8 mouse cellular contexts compared by ENCODE assay signal in the genomic region with DNA sequence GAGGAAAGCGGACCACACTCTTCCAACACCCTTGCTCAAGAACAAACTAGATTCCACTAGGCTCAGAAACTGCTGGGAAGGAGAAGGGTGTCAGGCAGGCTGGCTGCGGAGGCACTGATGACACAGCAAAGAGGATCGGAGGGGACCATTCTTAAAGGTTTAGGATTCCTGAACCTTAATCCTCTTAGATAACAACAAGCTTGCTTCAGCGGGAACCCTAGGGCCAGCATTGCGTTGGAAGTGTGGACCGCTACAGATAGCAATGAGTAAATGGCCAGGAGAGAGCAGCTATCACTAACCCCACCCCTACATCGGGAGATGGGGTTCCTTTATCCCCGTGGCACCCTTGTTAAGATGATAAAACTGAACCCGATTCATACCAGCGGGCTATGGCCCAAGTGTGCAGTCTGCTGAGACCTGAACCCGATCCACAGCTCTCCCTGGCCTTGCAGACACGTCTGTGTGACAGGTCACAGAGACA. TPM values are rescaled to one million over a fixed set of nuclear protein-coding genes. Genes with fewer than 3 reads are reported as not detected.
A peak's percentile ranks its signal among the peaks of the same experiment; 100 is the strongest.
DNase-seq lines count a peak whose midpoint lies in the region; ATAC-seq and TF ChIP-seq lines count a peak whose summit lies in the region.

No protein-coding gene starts in this region.

- 32% methylated on average over 12 of the region's 12 CpGs for WGBS in kidney, embryonic 15.5 days
- 15% methylated on average over 12 of the region's 12 CpGs for WGBS in embryonic facial prominence, embryonic 10.5 days
- 23% methylated on average over 12 of the region's 12 CpGs for WGBS in intestine, postnatal 0 days

- TF ChIP-seq CTCF in intestine, postnatal 0 days (IDR thresholded peaks at IDR 0.05; ENCODE audit: low read depth), result no peak

- ATAC-seq in kidney, embryonic 15.5 days (replicated peaks; ENCODE audit: low FRiP score), result peak; percentile 50
- ATAC-seq in intestine, postnatal 0 days, result 0 out of 2 replicates have a peak, but pooled peaks have one; percentile 19
- ATAC-seq in activated CD4-positive, CD25-positive, alpha-beta regulatory T cell, adult 4 months, result no peak

- no peaks in the 10 kb centered on the region for H3K79me2 ChIP-seq in myocyte (ENCODE audit: control insufficient read depth, insufficient read depth)

- H3K36me3 ChIP-seq in kidney, embryonic 15.5 days, result no peaks in the 10 kb centered on the region
- H3K36me3 ChIP-seq in embryonic facial prominence, embryonic 10.5 days (replicated peaks), result no peaks in the 10 kb centered on the region
- H3K36me3 ChIP-seq in intestine, postnatal 0 days (ENCODE audit: control insufficient read depth, insufficient read depth), result no peaks in the 10 kb centered on the region
- no peaks in the 10 kb centered on the region for H3K36me3 ChIP-seq in myocyte (ENCODE audit: control insufficient read depth, insufficient read depth)

- H3K27ac ChIP-seq in kidney, embryonic 15.5 days, result no peak overlapping the region
- peak overlapping the region; percentile 67 for H3K27ac ChIP-seq in embryonic facial prominence, embryonic 10.5 days (replicated peaks)
- no peak overlapping the region for H3K27ac ChIP-seq in intestine, postnatal 0 days (ENCODE audit: low read depth, low read length)

- DNase-seq in kidney, adult 8-10 months, result no peak
- DNase-seq in embryonic facial prominence, embryonic 10.5 days (ENCODE audit: low spot score), result no peak
- DNase-seq in left cerebral cortex, adult 18-20 months (ENCODE audit: low spot score in 2 of 2), result no peak
- DNase-seq in layer of hippocampus, postnatal 36 days, result no peak

- no peaks in the 10 kb centered on the region for H3K9me3 ChIP-seq in kidney, embryonic 15.5 days (replicated peaks)
- no peaks in the 10 kb centered on the region for H3K9me3 ChIP-seq in embryonic facial prominence, embryonic 10.5 days
- no peaks in the 10 kb centered on the region for H3K9me3 ChIP-seq in intestine, postnatal 0 days (ENCODE audit: control insufficient read depth)

- H3K9ac ChIP-seq in kidney, embryonic 15.5 days, result no peak overlapping the region
- peak overlapping the region; percentile 18 for H3K9ac ChIP-seq in intestine, postnatal 0 days (ENCODE audit: low read depth, low read length)

- no peak for TF ChIP-seq POLR2A in myocyte (IDR thresholded peaks at IDR 0.05; ENCODE audit: insufficient read length, low read depth)

- peaks cover 32% of the 10 kb centered on the region for H3K4me1 ChIP-seq in kidney, embryonic 15.5 days
- peaks cover 23% of the 10 kb centered on the region for H3K4me1 ChIP-seq in embryonic facial prominence, embryonic 10.5 days
- H3K4me1 ChIP-seq in intestine, postnatal 0 days (replicated peaks; ENCODE audit: control insufficient read depth, insufficient read depth, low read length), result no peaks in the 10 kb centered on the region

- H3ac ChIP-seq in myocyte (ENCODE audit: control insufficient read depth, insufficient read length), result no peak overlapping the region

- H3K27me3 ChIP-seq in kidney, embryonic 15.5 days, result no peaks in the 10 kb centered on the region
- H3K27me3 ChIP-seq in embryonic facial prominence, embryonic 10.5 days (replicated peaks; ENCODE audit: low read depth, poor library complexity, severe bottlenecking), result peaks cover 10% of the 10 kb centered on the region
- no peaks in the 10 kb centered on the region for H3K27me3 ChIP-seq in intestine, postnatal 0 days (replicated peaks; ENCODE audit: control insufficient read depth, insufficient read depth, low read length)
- H3K27me3 ChIP-seq in myocyte (ENCODE audit: control insufficient read depth, insufficient read depth, insufficient read length), result no peaks in the 10 kb centered on the region

- peak overlapping the region; percentile 61 for H3K4me2 ChIP-seq in kidney, embryonic 15.5 days
- H3K4me2 ChIP-seq in intestine, postnatal 0 days (replicated peaks; ENCODE audit: low read depth), result peak overlapping the region; percentile 73
- peak overlapping the region; percentile 81 for H3K4me2 ChIP-seq in myocyte (ENCODE audit: low read depth)

- peak overlapping the region; percentile 39 for H3K4me3 ChIP-seq in kidney, embryonic 15.5 days (replicated peaks)
- H3K4me3 ChIP-seq in embryonic facial prominence, embryonic 10.5 days, result peak overlapping the region; percentile 58
- H3K4me3 ChIP-seq in intestine, postnatal 0 days (ENCODE audit: low read depth, low read length), result peak overlapping the region; percentile 37
- H3K4me3 ChIP-seq in myocyte, result no peak overlapping the region

TF ChIP-seq in myocyte, 11 proteins besides CTCF, POLR2A, EP300 and RAD21:
- no peak for TF ChIP-seq MAX (IDR thresholded peaks at IDR 0.05; ENCODE audit: low read depth)
TF ChIP-seq in myocyte: peak in this region for 0.

RNA-seq across cellular contexts. Expression of a gene that starts 22.3 kb away (rescaled TPM):
- 0.04 and 0.05 TPM in 2 replicates for polyA plus RNA-seq in kidney, embryonic 15.5 days (2015; fragmentation: Nextera tagmentation; extraction: Ambion mirVana)
- not detected in 2 replicates for polyA plus RNA-seq in embryonic facial prominence, embryonic 10.5 days (2016; fragmentation: Nextera tagmentation; extraction: Ambion mirVana)
- 0.12 and 0.17 TPM in 2 replicates for polyA plus RNA-seq in intestine, postnatal 0 days (2015; fragmentation: Nextera tagmentation; extraction: Ambion mirVana)
- polyA plus RNA-seq in myocyte (2012; fragmentation: generic; extraction: Trizol), result 0.05 TPM
- not detected for polyA plus RNA-seq in activated CD4-positive, CD25-positive, alpha-beta regulatory T cell, adult 4 months (2017; shearing (Covaris generic))
- total RNA-seq in left cerebral cortex, adult 18-20 months (2021), result 1 to 10 TPM; 2.8 to 3.7 TPM
- under 1 TPM; 0.72 to 0.96 TPM for total RNA-seq in layer of hippocampus, postnatal 36 days (2021)

RNA-seq across cellular contexts. Expression of a gene that starts 33.0 kb away (rescaled TPM):
- polyA plus RNA-seq in kidney, embryonic 15.5 days (2015; fragmentation: Nextera tagmentation; extraction: Ambion mirVana), result 50.3 and 51.2 TPM in 2 replicates
- 24.0 and 27.4 TPM in 2 replicates for polyA plus RNA-seq in embryonic facial prominence, embryonic 10.5 days (2016; fragmentation: Nextera tagmentation; extraction: Ambion mirVana)
- 1,862 and 1,917 TPM in 2 replicates for polyA plus RNA-seq in intestine, postnatal 0 days (2015; fragmentation: Nextera tagmentation; extraction: Ambion mirVana)
- 16.0 TPM for polyA plus RNA-seq in myocyte (2012; fragmentation: generic; extraction: Trizol)
- 10 to 100 TPM; 65.4 to 98.0 TPM for polyA plus RNA-seq in activated CD4-positive, CD25-positive, alpha-beta regulatory T cell, adult 4 months (2017; shearing (Covaris generic))
- total RNA-seq in left cerebral cortex, adult 18-20 months (2021), result 10 to 100 TPM; 56.8 to 67.2 TPM
- total RNA-seq in layer of hippocampus, postnatal 36 days (2021), result 10 to 100 TPM; 32.2 to 34.9 TPM

RNA-seq across cellular contexts. Expression of a gene that starts 38.2 kb away (rescaled TPM):
- polyA plus RNA-seq in kidney, embryonic 15.5 days (2015; fragmentation: Nextera tagmentation; extraction: Ambion mirVana), result not detected in 2 replicates
- not detected in 2 replicates for polyA plus RNA-seq in embryonic facial prominence, embryonic 10.5 days (2016; fragmentation: Nextera tagmentation; extraction: Ambion mirVana)
- not detected in 2 replicates for polyA plus RNA-seq in intestine, postnatal 0 days (2015; fragmentation: Nextera tagmentation; extraction: Ambion mirVana)
- not detected for polyA plus RNA-seq in myocyte (2012; fragmentation: generic; extraction: Trizol)
- polyA plus RNA-seq in activated CD4-positive, CD25-positive, alpha-beta regulatory T cell, adult 4 months (2017; shearing (Covaris generic)), result not detected
- total RNA-seq in left cerebral cortex, adult 18-20 months (2021), result not detected
- total RNA-seq in layer of hippocampus, postnatal 36 days (2021), result not detected

Comparison
In these comparisons a context has a peak if more than half of its experiments do, and no peak if none do; other contexts are left out.
1. RNA of a gene that starts 33.0 kb away (polyA plus RNA-seq): 1,862 to 1,917 TPM in intestine, postnatal 0 days; 65.4 to 98.0 TPM in activated CD4-positive, CD25-positive, alpha-beta regulatory T cell, adult 4 months, 50.3 to 51.2 TPM in kidney, embryonic 15.5 days, 24.0 to 27.4 TPM in embryonic facial prominence, embryonic 10.5 days and 16.0 TPM in myocyte (single experiment); every median in the first group is over 10 times any median in the second.
2. Peak in every context shown above with its lines, with median percentiles within 50 percentile points of each other: H3K4me2 ChIP-seq.